Mouse (Mus musculus) NIH3T3 (cell line): Measurements from ENCODE around the gene Rasgef1b.

Experiments used
- DNase-seq: peaks from one replicate; pipeline ENCODE4 v3.0.0-alpha.2; 2012; ENCODE audit warnings: low read depth

Gene Rasgef1b

GRCm38 (mm10) chr5:99541999-99542765 is 186.7 kb downstream of the Rasgef1b start:
- no peak for DNase-seq

GRCm38 (mm10) chr5:99541321-99541895 is 187.5 kb downstream of the Rasgef1b start:
- no peak for DNase-seq

GRCm38 (mm10) chr5:99533416-99533815 is 195.4 kb downstream of the Rasgef1b start:
- no peak for DNase-seq

- no peak for DNase-seq
Observed at GRCm38 (mm10) chr5:99526797-99527201, 202.1 kb downstream of the Rasgef1b start.

- DNase-seq = no peak
Observed at GRCm38 (mm10) chr5:99525649-99526048, 203.2 kb downstream of the Rasgef1b start.

GRCm38 (mm10) chr5:99522571-99523269 is 206.1 kb downstream of the Rasgef1b start:
- DNase-seq = peak; percentile 30

GRCm38 (mm10) chr5:99521411-99521810 is 207.5 kb downstream of the Rasgef1b start:
- peak; percentile 36 for DNase-seq

GRCm38 (mm10) chr5:99519556-99519955 is 209.3 kb downstream of the Rasgef1b start:
- DNase-seq = no peak

GRCm38 (mm10) chr5:99519023-99519422 is 209.8 kb downstream of the Rasgef1b start:
- no peak for DNase-seq

GRCm38 (mm10) chr5:99516207-99516606 is 212.7 kb downstream of the Rasgef1b start:
- no peak for DNase-seq

GRCm38 (mm10) chr5:99515764-99516163 is 213.1 kb downstream of the Rasgef1b start:
- DNase-seq = no peak

GRCm38 (mm10) chr5:99513209-99513880 is 215.5 kb downstream of the Rasgef1b start:
- DNase-seq = no peak

GRCm38 (mm10) chr5:99511081-99511480 is 217.8 kb downstream of the Rasgef1b start:
- no peak for DNase-seq

- no peak for DNase-seq
Observed at GRCm38 (mm10) chr5:99506109-99506508, 222.8 kb downstream of the Rasgef1b start.

GRCm38 (mm10) chr5:99504349-99504830 is 224.5 kb downstream of the Rasgef1b start:
- peak; percentile 16 for DNase-seq

- no peak for DNase-seq
Observed at GRCm38 (mm10) chr5:99502681-99503080, 226.2 kb downstream of the Rasgef1b start.

GRCm38 (mm10) chr5:99499404-99500089 is 229.3 kb downstream of the Rasgef1b start:
- peak; percentile 45 for DNase-seq

GRCm38 (mm10) chr5:99497856-99498255 is 231.0 kb downstream of the Rasgef1b start:
- no peak for DNase-seq

- DNase-seq = no peak
Observed at GRCm38 (mm10) chr5:99496931-99497782, 231.7 kb downstream of the Rasgef1b start.

GRCm38 (mm10) chr5:99496157-99496453 is 232.8 kb downstream of the Rasgef1b start:
- no peak for DNase-seq
